Mouse (Mus musculus): ENCODE data around the gene Vangl2.

Vangl2 gene

GRCm38 (mm10) chr1:171966054-171966790 is 62.0 kb downstream of the Vangl2 start:
- no peak for DNase-seq (ENCODE audit: low spot score)

GRCm38 (mm10) chr1:171963613-171964012 is 64.6 kb downstream of the Vangl2 start:
- DNase-seq (ENCODE audit: low spot score), result no peak

- no peak for DNase-seq (ENCODE audit: low spot score)
These were observed 66.5 kb downstream of the Vangl2 start for GRCm38 (mm10) chr1:171961704-171962103.

- no peak for DNase-seq (ENCODE audit: low spot score)
These were observed 67.5 kb downstream of the Vangl2 start for GRCm38 (mm10) chr1:171960726-171961125.

DNA sequence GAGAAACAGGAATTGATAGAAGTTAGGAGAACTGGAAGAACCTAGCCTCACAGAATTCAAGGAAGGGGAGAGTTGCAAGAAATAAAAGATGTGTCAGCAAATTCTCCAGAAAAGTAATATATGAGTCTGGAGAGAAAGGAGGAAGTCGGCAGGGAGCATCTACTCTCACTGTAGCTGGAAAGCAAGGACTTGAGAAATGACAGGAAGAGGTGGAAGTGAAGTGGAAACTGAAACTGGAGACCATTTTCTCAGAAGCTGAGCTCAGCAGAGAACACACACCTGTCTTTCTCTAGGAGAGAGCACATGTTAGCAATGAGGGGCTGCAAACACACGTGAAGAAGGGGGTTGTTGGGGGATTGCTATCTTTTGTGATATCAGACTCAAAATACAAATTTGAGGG is 70.8 kb downstream of the Vangl2 start:
- DNase-seq (ENCODE audit: low spot score), result no peak

- no peak for DNase-seq (ENCODE audit: low spot score)
These were observed 73.2 kb downstream of the Vangl2 start for GRCm38 (mm10) chr1:171955071-171955470.
